Mouse (Mus musculus): ENCODE data around the gene Frmd4a.

GRCm38 (mm10) chr2:4371341-4371740 lies 353.8 kb downstream of the Frmd4a start:
- TF ChIP-seq CTCF (IDR thresholded peaks at IDR 0.05; ENCODE audit: extremely low read depth, insufficient read length, insufficient replicate concordance, low read depth, low read length), result no peak
- TF ChIP-seq POLR2A (IDR thresholded peaks at IDR 0.05; ENCODE audit: low read depth, low read length), result no peak
